Mouse (Mus musculus): Measurements from ENCODE around the gene Trim24.
A peak's percentile ranks its signal among the peaks of the same experiment; 100 is the strongest.
"Not testable (repeated sequence)": the region's sequence is repeated elsewhere in the genome, so short reads cannot be mapped to it uniquely, and the experiment has no call there.

Gene Trim24

GRCm38 (mm10) chr6:37870245-37871136 lies at the start of gene Trim24:
Trim24 (plus strand) TSS chr6:37870811.
- DNase-seq = peak; percentile 98

GRCm38 (mm10) chr6:37821531-37822051 lies 49.0 kb upstream of the Trim24 start:
- DNase-seq = no peak

- DNase-seq = no peak
Measured at GRCm38 (mm10) chr6:37822390-37822789, 48.2 kb upstream of the Trim24 start.

- DNase-seq = no peak
Measured at GRCm38 (mm10) chr6:37823731-37824130, 46.9 kb upstream of the Trim24 start.

GRCm38 (mm10) chr6:37825331-37826115 lies 45.1 kb upstream of the Trim24 start:
- DNase-seq = not testable (repeated sequence)

- DNase-seq = no peak
Measured at GRCm38 (mm10) chr6:37828955-37829354, 41.7 kb upstream of the Trim24 start.

- no peak for DNase-seq
Measured at GRCm38 (mm10) chr6:37829631-37830030, 41.0 kb upstream of the Trim24 start.

GRCm38 (mm10) chr6:37833691-37834090 lies 36.9 kb upstream of the Trim24 start:
- no peak for DNase-seq

GRCm38 (mm10) chr6:37836951-37837565 lies 33.6 kb upstream of the Trim24 start:
- DNase-seq = not testable (repeated sequence)

- peak; percentile 57 for DNase-seq
Measured at GRCm38 (mm10) chr6:37842779-37843605, 27.6 kb upstream of the Trim24 start.

- no peak for DNase-seq
Measured at GRCm38 (mm10) chr6:37843647-37844273, 26.9 kb upstream of the Trim24 start.

- not testable (repeated sequence) for DNase-seq
Measured at GRCm38 (mm10) chr6:37844947-37845346, 25.7 kb upstream of the Trim24 start.

- not testable (repeated sequence) for DNase-seq
Measured at GRCm38 (mm10) chr6:37847531-37847930, 23.1 kb upstream of the Trim24 start.

- DNase-seq = no peak
Measured at GRCm38 (mm10) chr6:37851352-37851751, 19.3 kb upstream of the Trim24 start.

GRCm38 (mm10) chr6:37853289-37853688 lies 17.3 kb upstream of the Trim24 start:
- DNase-seq = peak; percentile 77

GRCm38 (mm10) chr6:37855384-37855783 lies 15.2 kb upstream of the Trim24 start:
- DNase-seq = no peak

GRCm38 (mm10) chr6:37856300-37856699 lies 14.3 kb upstream of the Trim24 start:
- DNase-seq = not testable (repeated sequence)

GRCm38 (mm10) chr6:37857196-37857874 lies 13.3 kb upstream of the Trim24 start:
- DNase-seq = peak; percentile 24

GRCm38 (mm10) chr6:37858126-37858525 lies 12.5 kb upstream of the Trim24 start:
- DNase-seq = no peak

GRCm38 (mm10) chr6:37862893-37863292 lies 7.7 kb upstream of the Trim24 start:
- DNase-seq = no peak
